Comparison of ENCODE assay signal across 22 mouse cellular contexts in the genomic region with DNA sequence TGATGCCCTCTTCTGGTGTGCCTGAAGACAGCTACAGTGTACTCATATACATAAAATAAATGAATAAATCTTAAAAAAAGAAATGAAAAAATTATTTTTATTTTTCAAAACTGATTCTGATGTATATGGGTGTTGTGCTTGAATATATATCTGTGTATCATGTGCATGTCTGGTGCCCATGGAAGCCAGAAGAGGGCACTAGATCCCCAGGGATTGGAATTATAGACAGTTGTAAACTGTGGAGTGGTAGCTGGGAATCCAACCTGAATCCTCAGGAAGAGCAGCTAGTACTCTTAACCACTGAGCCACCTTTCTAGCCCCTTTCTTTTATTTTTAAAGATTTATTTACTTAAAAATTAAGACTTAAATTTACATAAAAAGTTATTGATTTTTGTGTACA. TPM values are rescaled to one million over a fixed set of nuclear protein-coding genes. Genes with fewer than 3 reads are reported as not detected.
DNase-seq lines count a peak whose midpoint lies in the region; ATAC-seq and TF ChIP-seq lines count a peak whose summit lies in the region.
"Had no signal": no experiment of that assay in that cellular context is flagged by ENCODE, and none has a peak within 500 bp of the region (broad histone marks: within the 10 kb centered on the region; RNA-seq: fewer than 3 reads in every experiment).

No protein-coding gene starts in this region.

- H3K4me3 ChIP-seq in forebrain, postnatal 0 days (ENCODE audit: low read depth, low read length) = no peak overlapping the region
- H3K4me3 ChIP-seq in forebrain, embryonic 13.5 days = no peak overlapping the region
- no peak overlapping the region for H3K4me3 ChIP-seq in midbrain, postnatal 0 days (ENCODE audit: low read depth, low read length)
- H3K4me3 ChIP-seq in midbrain, embryonic 11.5 days (ENCODE audit: low read depth, low read length) = no peak overlapping the region
- H3K4me3 ChIP-seq: embryonic facial prominence, embryonic 13.5 days; forebrain, embryonic 12.5 days; gastrocnemius, adult 2 months had no signal

- H3K9ac ChIP-seq in forebrain, postnatal 0 days = no peak overlapping the region
- H3K9ac ChIP-seq in forebrain, embryonic 13.5 days = no peak overlapping the region
- no peak overlapping the region for H3K9ac ChIP-seq in midbrain, postnatal 0 days (replicated peaks; ENCODE audit: low read length, poor library complexity, severe bottlenecking)
- no peak overlapping the region for H3K9ac ChIP-seq in midbrain, embryonic 11.5 days (ENCODE audit: low read length)
- H3K9ac ChIP-seq: embryonic facial prominence, embryonic 13.5 days; forebrain, embryonic 12.5 days; hindbrain, embryonic 14.5 days had no signal

- H3K27ac ChIP-seq in forebrain, postnatal 0 days (ENCODE audit: low read depth, low read length) = no peak overlapping the region
- no peak overlapping the region for H3K27ac ChIP-seq in forebrain, embryonic 13.5 days
- H3K27ac ChIP-seq in midbrain, postnatal 0 days (ENCODE audit: low read depth, low read length) = no peak overlapping the region
- H3K27ac ChIP-seq in midbrain, embryonic 11.5 days (ENCODE audit: low read depth, low read length) = no peak overlapping the region
- H3K27ac ChIP-seq: forebrain, embryonic 12.5 days; gastrocnemius, adult 2 months; hindbrain, embryonic 14.5 days had no signal

- peak; percentile 40 for TF ChIP-seq CTCF in forebrain, postnatal 0 days (IDR thresholded peaks at IDR 0.05; ENCODE audit: low read depth)
- peak; percentile 37; the same call in 1 of the 2 replicates for TF ChIP-seq CTCF in midbrain, postnatal 0 days (IDR thresholded peaks at IDR 0.05)

- H3K9me3 ChIP-seq in forebrain, postnatal 0 days (ENCODE audit: low read length) = no peaks in the 10 kb centered on the region
- no peaks in the 10 kb centered on the region for H3K9me3 ChIP-seq in forebrain, embryonic 13.5 days (replicated peaks)
- H3K9me3 ChIP-seq in midbrain, postnatal 0 days (ENCODE audit: low read length) = no peaks in the 10 kb centered on the region
- no peaks in the 10 kb centered on the region for H3K9me3 ChIP-seq in midbrain, embryonic 11.5 days (ENCODE audit: control insufficient read depth, low read length)
- H3K9me3 ChIP-seq: embryonic facial prominence, embryonic 13.5 days; forebrain, embryonic 12.5 days had no signal

- DNase-seq in forebrain, postnatal 0 days = no peak
- peak; percentile 26 for DNase-seq in midbrain, postnatal 0 days (ENCODE audit: low spot score)
- DNase-seq in midbrain, embryonic 11.5 days (ENCODE audit: low spot score, missing footprints) = no peak
- peak; percentile 26 for DNase-seq in ZHBTc4 (ENCODE audit: low read depth, low spot score)
- no peak for DNase-seq in thymus, adult 18-20 months
- no peak for DNase-seq in neural tube, embryonic 10.5 days (ENCODE audit: extremely low spot score, low spot score)
- DNase-seq: adrenal gland, postnatal 14 days; B cell, adult 2 months; cerebellum, adult 11-12 months; cerebellum, adult 9-10 months; cerebellum, postnatal 25 days; gastrocnemius, adult 2 months; gastrocnemius, postnatal 25 days; heart, adult 11 months; heart, postnatal 10 days had no signal

- ATAC-seq in forebrain, postnatal 0 days = no peak
- ATAC-seq in forebrain, embryonic 13.5 days = no peak
- ATAC-seq in midbrain, postnatal 0 days (ENCODE audit: low FRiP score) = no peak
- ATAC-seq in midbrain, embryonic 11.5 days (ENCODE audit: low FRiP score) = no peak
- ATAC-seq: activated CD4-positive, CD25-positive, alpha-beta regulatory T cell, adult 4 months; CD4-positive, CD25-positive, alpha-beta regulatory T cell, adult 4 months; intestine, embryonic 16.5 days had no signal

- no peak overlapping the region for H3K4me2 ChIP-seq in forebrain, postnatal 0 days (ENCODE audit: low read depth)
- H3K4me2 ChIP-seq in forebrain, embryonic 13.5 days = no peak overlapping the region
- no peak overlapping the region for H3K4me2 ChIP-seq in midbrain, postnatal 0 days (ENCODE audit: low read depth, low read length, poor library complexity, severe bottlenecking)
- H3K4me2 ChIP-seq in midbrain, embryonic 11.5 days = no peak overlapping the region
- H3K4me2 ChIP-seq: embryonic facial prominence, embryonic 13.5 days; forebrain, embryonic 12.5 days; hindbrain, embryonic 14.5 days had no signal

- no peaks in the 10 kb centered on the region for H3K36me3 ChIP-seq in forebrain, postnatal 0 days (ENCODE audit: insufficient read depth)
- H3K36me3 ChIP-seq in forebrain, embryonic 13.5 days (ENCODE audit: poor library complexity, severe bottlenecking) = no peaks in the 10 kb centered on the region
- H3K36me3 ChIP-seq in midbrain, postnatal 0 days (ENCODE audit: insufficient read depth, low read length) = no peaks in the 10 kb centered on the region
- no peaks in the 10 kb centered on the region for H3K36me3 ChIP-seq in midbrain, embryonic 11.5 days (ENCODE audit: control insufficient read depth, insufficient read depth, low read length)
- H3K36me3 ChIP-seq: embryonic facial prominence, embryonic 13.5 days; forebrain, embryonic 12.5 days had no signal

- H3K4me1 ChIP-seq in forebrain, postnatal 0 days (ENCODE audit: insufficient read depth) = no peaks in the 10 kb centered on the region
- H3K4me1 ChIP-seq in forebrain, embryonic 13.5 days = peaks cover 19% of the 10 kb centered on the region
- peaks cover 7% of the 10 kb centered on the region; the same call in 1 of the 2 replicates for H3K4me1 ChIP-seq in midbrain, postnatal 0 days (ENCODE audit: insufficient read depth, low read length)
- H3K4me1 ChIP-seq in midbrain, embryonic 11.5 days (ENCODE audit: control insufficient read depth, insufficient read depth, low read length) = peaks cover 3% of the 10 kb centered on the region; the same call in 1 of the 2 replicates

- no peaks in the 10 kb centered on the region for H3K27me3 ChIP-seq in forebrain, postnatal 0 days (ENCODE audit: insufficient read depth, low read length)
- H3K27me3 ChIP-seq in forebrain, embryonic 13.5 days = peaks cover 12% of the 10 kb centered on the region; the same call in 1 of the 2 replicates
- H3K27me3 ChIP-seq in midbrain, postnatal 0 days (ENCODE audit: insufficient read depth, low read length) = no peaks in the 10 kb centered on the region
- no peaks in the 10 kb centered on the region; the same call in 1 of the 2 replicates for H3K27me3 ChIP-seq in midbrain, embryonic 11.5 days (ENCODE audit: control insufficient read depth, insufficient read depth, low read length)

RNA-seq across cellular contexts. Expression of a gene that starts 9.9 kb away (rescaled TPM):
- 122 and 153 TPM in 2 replicates for total RNA-seq in forebrain, postnatal 0 days (2014; rRNA removed)
- polyA plus RNA-seq in forebrain, postnatal 0 days (2015; fragmentation: Nextera tagmentation; extraction: Ambion mirVana) = 28.9 and 46.0 TPM in 2 replicates
- polyA plus RNA-seq in forebrain, embryonic 13.5 days (2015; fragmentation: Nextera tagmentation; extraction: Ambion mirVana) = 10.8 and 13.2 TPM in 2 replicates
- 208 and 225 TPM in 2 replicates for total RNA-seq in midbrain, postnatal 0 days (2014; rRNA removed)
- polyA plus RNA-seq in midbrain, postnatal 0 days (2015; fragmentation: Nextera tagmentation; extraction: Ambion mirVana) = 74.9 and 79.0 TPM in 2 replicates
- polyA plus RNA-seq in midbrain, embryonic 11.5 days (2014; fragmentation: Nextera tagmentation; extraction: Ambion mirVana) = 4.3 and 5.2 TPM in 2 replicates

Comparison
In these comparisons a context has a peak if more than half of its experiments do, and no peak if none do; other contexts are left out.
1. DNase-seq: peak in midbrain, postnatal 0 days (single experiment) and ZHBTc4 (single experiment); none in forebrain, postnatal 0 days (single experiment), midbrain, embryonic 11.5 days (single experiment), thymus, adult 18-20 months (0 of 2) and neural tube, embryonic 10.5 days (single experiment).